Mouse (Mus musculus): ENCODE measurements around the gene Gm26992.

Gm26992 gene

GRCm38 (mm10) chrX:103483047-103483446 is 61.2 kb downstream of the Gm26992 start:
- peak; percentile 49 for DNase-seq (ENCODE audit: low spot score)

GRCm38 (mm10) chrX:103484050-103484449 is 62.2 kb downstream of the Gm26992 start:
- peak; percentile 85 for DNase-seq (ENCODE audit: low spot score)

GRCm38 (mm10) chrX:103490853-103491252 is 69.0 kb downstream of the Gm26992 start:
- no peak for DNase-seq (ENCODE audit: low spot score)

- no peak for DNase-seq (ENCODE audit: low spot score)
These were observed 70.8 kb downstream of the Gm26992 start for GRCm38 (mm10) chrX:103492398-103493256.

DNA sequence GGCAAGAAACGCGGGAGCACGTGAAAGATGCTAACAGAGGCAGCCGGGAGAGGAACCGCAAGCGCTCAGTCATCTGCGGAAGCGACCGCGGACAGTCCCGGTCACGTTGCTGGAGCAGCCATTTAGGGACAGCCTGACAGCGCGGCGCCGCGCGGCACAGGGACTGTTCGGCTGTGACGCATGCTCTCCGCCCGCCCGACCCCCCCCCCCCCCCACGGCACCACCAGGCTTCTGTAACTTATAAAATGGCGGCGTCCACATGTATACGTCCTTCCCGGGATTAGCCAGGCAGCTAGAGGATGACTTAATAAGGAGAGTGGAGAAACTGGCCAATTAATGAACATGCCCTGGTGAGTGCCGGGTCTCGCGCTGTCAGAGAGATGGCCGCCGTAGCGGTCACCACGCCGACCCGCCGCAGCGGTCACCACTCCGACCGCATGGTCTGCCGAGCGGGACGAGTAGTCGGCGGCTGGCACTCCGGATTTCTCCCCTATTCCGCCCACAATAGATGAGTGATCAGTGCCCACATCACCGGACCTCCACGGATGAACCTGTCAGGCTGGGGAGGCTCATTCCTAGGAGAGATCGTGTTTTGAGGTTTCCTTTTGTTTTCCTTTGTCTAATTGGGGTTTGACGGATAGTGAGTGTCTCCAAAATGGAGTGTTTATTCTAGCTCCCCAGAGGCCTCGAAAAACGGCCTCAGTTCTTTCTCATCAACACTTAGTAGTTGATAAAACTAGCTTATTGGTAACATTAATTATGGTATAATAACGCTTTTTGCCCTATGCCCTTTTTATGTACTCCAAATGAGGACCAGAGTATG is 71.8 kb downstream of the Gm26992 start:
- DNase-seq (ENCODE audit: low spot score): peak; percentile 80

DNA sequence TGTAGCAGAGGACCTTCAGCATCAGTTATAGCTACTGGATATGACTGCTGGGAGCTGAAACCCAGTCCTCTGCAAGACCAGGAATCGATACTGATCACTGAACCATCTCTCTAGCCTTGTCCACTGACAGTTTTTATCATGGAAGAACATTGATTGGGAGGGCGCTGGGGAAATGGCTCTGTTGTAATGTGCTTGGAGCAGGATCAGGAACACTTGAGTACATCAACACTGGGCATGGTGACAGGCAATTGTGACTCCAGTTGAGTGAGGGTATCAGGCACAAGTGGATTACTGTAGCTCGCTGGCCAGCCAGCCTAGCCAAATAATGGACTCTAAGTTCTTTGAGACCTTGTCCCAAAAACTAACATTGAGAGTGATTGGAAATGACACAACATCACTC is 77.6 kb downstream of the Gm26992 start:
- no peak for DNase-seq (ENCODE audit: low spot score)

DNA sequence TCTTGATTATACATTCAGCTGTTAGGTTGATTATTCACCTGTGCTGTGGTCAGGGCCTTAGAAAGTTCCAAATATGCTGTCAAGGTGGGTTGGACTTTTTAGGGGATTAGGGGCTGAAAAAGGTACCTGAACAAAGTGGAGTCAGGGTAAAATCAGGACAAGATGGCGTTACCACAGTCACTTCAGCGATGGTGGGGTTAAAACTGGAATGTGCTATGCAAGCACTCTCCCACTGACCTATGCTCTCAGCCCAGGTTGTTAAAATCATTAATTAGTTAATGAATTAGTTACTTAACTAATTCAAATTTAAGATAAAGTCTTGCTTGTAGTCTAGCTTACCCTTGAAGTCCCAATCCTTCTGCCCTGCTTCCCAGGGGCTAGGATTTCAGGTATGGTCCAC is 78.3 kb downstream of the Gm26992 start:
- no peak for DNase-seq (ENCODE audit: low spot score)

- DNase-seq (ENCODE audit: low spot score): no peak
These were observed 86.4 kb downstream of the Gm26992 start for GRCm38 (mm10) chrX:103508218-103508617.

DNA sequence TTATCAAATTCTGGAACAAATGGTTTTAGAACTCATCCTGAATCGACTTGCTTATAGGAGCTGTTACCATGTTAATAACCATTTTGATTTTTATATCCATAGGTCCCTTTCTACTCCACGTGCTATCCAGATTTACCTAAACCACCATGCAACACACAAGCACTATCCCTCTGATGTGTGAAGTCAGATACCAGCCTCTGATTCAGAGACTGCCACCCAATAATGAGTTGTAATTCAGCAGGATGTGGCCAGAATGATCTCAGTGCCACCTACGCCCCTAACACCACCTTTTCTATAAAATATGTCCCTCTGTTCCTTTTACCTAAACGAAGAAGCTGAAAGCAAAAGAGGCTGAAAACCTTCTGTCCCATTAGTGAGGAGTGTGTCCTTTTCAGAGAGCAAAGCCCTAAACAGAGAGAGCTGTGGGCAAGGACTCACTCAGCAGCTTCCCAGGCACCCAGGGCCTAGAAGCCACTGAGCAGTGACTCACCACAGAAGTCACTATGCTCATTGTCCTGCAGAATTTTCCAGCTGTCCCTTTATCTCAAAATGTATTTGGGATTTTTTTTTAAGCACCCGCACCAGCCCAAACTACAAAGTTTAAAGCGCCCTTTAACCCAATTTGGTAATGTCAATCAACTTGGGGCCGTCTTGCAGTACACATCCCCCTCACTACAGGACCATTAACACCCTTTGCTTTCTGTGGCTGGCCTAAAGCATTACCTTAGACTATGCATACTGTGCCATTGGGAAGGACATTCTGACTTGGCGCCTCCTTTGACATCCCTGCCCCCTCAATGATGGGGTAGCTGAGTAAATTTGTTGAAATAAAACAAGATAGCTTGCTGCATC is 87.6 kb downstream of the Gm26992 start:
- DNase-seq (ENCODE audit: low spot score): no peak

- no peak for DNase-seq (ENCODE audit: low spot score)
These were observed 93.0 kb downstream of the Gm26992 start for GRCm38 (mm10) chrX:103514782-103515181.

DNA sequence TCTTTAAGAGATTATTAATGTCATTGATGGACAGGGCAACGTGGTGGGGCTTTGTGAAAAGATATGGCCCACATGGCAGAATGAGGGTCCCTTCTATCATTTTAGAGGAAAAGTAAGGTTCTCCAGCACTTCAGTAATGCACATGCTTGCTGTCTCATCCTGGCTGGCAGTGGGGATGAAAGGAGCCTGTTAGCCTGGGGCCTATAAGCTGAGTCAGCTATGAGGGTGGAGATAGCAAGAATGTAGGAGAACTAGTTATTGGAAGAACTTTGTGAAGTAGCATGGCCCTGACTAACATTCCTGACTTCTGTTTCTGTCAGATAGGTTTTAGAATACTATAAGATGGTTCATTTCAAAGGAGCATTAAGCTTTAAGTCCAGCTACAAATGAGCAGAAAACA is 93.5 kb downstream of the Gm26992 start:
- no peak for DNase-seq (ENCODE audit: low spot score)

DNA sequence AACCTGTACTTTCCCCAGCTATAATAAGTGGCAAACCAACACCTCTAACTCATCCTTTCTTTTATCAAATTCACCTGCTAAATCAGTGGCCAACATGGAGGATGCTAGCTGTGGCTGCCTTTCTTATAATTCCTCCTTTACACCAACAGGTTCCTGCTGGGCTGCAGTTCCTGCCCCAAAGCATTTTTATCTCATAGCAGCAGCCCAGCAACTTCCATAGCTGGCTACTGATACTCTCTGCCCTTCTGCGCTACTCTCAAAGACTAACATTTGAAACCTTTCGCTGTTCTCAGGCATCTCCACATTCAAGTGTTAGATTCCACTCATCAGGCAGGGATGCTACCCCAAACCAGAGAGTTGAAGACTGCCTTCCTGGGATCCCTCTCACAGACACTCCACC is 97.0 kb downstream of the Gm26992 start:
- no peak for DNase-seq (ENCODE audit: low spot score)

GRCm38 (mm10) chrX:103519547-103519946 is 97.7 kb downstream of the Gm26992 start:
- DNase-seq (ENCODE audit: low spot score): no peak

GRCm38 (mm10) chrX:103521221-103521716 is 99.5 kb downstream of the Gm26992 start:
- DNase-seq (ENCODE audit: low spot score): no peak

GRCm38 (mm10) chrX:103529185-103529584 is 107.4 kb downstream of the Gm26992 start:
- peak; percentile 76 for DNase-seq (ENCODE audit: low spot score)
